25 mouse cellular contexts compared by ENCODE assay signal in the genomic region with DNA sequence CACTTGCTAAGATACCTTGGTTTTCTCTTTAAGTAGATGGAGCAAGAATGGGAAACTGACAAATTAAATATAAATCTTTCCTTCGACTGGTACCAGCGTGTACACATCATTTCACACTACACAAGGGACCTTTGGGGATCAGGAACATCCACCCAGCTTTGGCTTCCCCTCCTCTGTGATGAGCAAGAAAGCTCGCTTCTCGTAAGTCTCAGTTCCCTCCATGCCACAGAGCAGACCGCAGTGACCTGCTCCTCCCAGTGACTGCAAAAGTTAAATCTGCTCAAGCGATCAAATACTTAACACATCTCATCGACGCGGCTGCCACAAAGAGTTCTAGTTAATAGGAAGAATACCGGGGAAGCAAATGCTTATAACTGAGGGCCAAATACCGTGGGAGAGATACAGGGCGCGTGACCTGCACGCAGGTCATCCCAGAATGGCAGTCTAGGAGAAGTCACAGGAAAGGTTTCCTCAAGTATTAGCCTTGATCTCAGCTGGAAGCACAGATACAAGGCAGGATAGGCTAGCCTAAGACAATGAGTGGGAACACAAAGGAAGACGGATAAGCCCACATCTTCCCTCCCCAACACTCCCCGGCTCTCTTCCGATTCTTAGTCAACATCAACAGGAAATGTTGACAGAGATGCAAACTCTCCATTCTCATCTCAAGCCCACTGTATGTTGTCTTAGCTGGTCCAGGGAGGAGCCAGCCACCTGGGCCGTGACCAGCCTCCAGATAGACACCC. TPM values are rescaled to one million over a fixed set of nuclear protein-coding genes. Genes with fewer than 3 reads are reported as not detected.
DNase-seq lines count a peak whose midpoint lies in the region; ATAC-seq and TF ChIP-seq lines count a peak whose summit lies in the region.
"Had no signal": no experiment of that assay in that cellular context is flagged by ENCODE, and none has a peak within 500 bp of the region (broad histone marks: within the 10 kb centered on the region; RNA-seq: fewer than 3 reads in every experiment).

No protein-coding gene starts in this region.

- no peak for TF ChIP-seq EP300 in lung, postnatal 0 days (IDR thresholded peaks at IDR 0.05)

- no peak overlapping the region for H3K4me3 ChIP-seq in kidney, embryonic 16.5 days (ENCODE audit: low read length)
- no peak overlapping the region for H3K4me3 ChIP-seq in lung, postnatal 0 days (ENCODE audit: low read depth, low read length)
- H3K4me3 ChIP-seq in midbrain, postnatal 0 days (ENCODE audit: low read depth, low read length) = no peak overlapping the region
- H3K4me3 ChIP-seq: embryonic facial prominence, embryonic 10.5 days; heart, embryonic 13.5 days; hindbrain, embryonic 12.5 days; left cerebral cortex, adult 2 months; limb, embryonic 15.5 days; midbrain, embryonic 12.5 days; neural tube, embryonic 13.5 days had no signal

- no peak overlapping the region for H3K9ac ChIP-seq in kidney, embryonic 16.5 days (replicated peaks; ENCODE audit: low read length)
- H3K9ac ChIP-seq in lung, postnatal 0 days (replicated peaks; ENCODE audit: low read depth) = no peak overlapping the region
- H3K9ac ChIP-seq in midbrain, postnatal 0 days (replicated peaks; ENCODE audit: low read length, poor library complexity, severe bottlenecking) = no peak overlapping the region
- H3K9ac ChIP-seq: forebrain, postnatal 0 days; heart, embryonic 13.5 days; hindbrain, embryonic 12.5 days; limb, embryonic 15.5 days; lung, embryonic 14.5 days; midbrain, embryonic 12.5 days; neural tube, embryonic 13.5 days had no signal

- no peak for DNase-seq in kidney, postnatal 25 days
- peak; percentile 10 for DNase-seq in lung, postnatal 0 days (ENCODE audit: low spot score)
- no peak for DNase-seq in lung, postnatal 25 days (ENCODE audit: low spot score)
- DNase-seq in midbrain, postnatal 0 days (ENCODE audit: low spot score) = no peak
- no peak for DNase-seq in natural killer cell, adult 2 months (ENCODE audit: low spot score in 2 of 2)
- DNase-seq: adrenal gland, postnatal 36 days; cerebellum, adult 11-12 months; cerebellum, postnatal 10 days; forebrain, postnatal 0 days; gastrocnemius, postnatal 14 days; heart, adult 18-20 months; heart, postnatal 14 days; kidney, adult 11 months; kidney, postnatal 14 days; lung, embryonic 14.5 days; thymus, postnatal 14 days had no signal

- no peaks in the 10 kb centered on the region for H3K9me3 ChIP-seq in kidney, embryonic 16.5 days (ENCODE audit: low read length)
- H3K9me3 ChIP-seq in lung, postnatal 0 days (ENCODE audit: low read length) = no peaks in the 10 kb centered on the region
- H3K9me3 ChIP-seq in midbrain, postnatal 0 days (ENCODE audit: low read length) = no peaks in the 10 kb centered on the region
- H3K9me3 ChIP-seq: heart, embryonic 13.5 days; hindbrain, embryonic 12.5 days; limb, embryonic 15.5 days; midbrain, embryonic 12.5 days; neural tube, embryonic 13.5 days had no signal

- 76% methylated on average over 18 of the region's 18 CpGs for WGBS in kidney, embryonic 16.5 days
- 62% methylated on average over 18 of the region's 18 CpGs for WGBS in lung, postnatal 0 days
- WGBS in midbrain, postnatal 0 days = 60% methylated on average over 18 of the region's 18 CpGs

- H3K36me3 ChIP-seq in kidney, embryonic 16.5 days (ENCODE audit: insufficient read depth, low read length) = no peaks in the 10 kb centered on the region
- H3K36me3 ChIP-seq in lung, postnatal 0 days (ENCODE audit: insufficient read depth, low read length) = no peaks in the 10 kb centered on the region
- H3K36me3 ChIP-seq in midbrain, postnatal 0 days (ENCODE audit: insufficient read depth, low read length) = no peaks in the 10 kb centered on the region
- H3K36me3 ChIP-seq: heart, embryonic 13.5 days; hindbrain, embryonic 12.5 days; limb, embryonic 15.5 days; midbrain, embryonic 12.5 days; neural tube, embryonic 13.5 days had no signal

- H3K27me3 ChIP-seq in kidney, embryonic 16.5 days (ENCODE audit: insufficient read depth, low read length) = no peaks in the 10 kb centered on the region
- no peaks in the 10 kb centered on the region for H3K27me3 ChIP-seq in lung, postnatal 0 days (replicated peaks; ENCODE audit: insufficient read depth, low read length)
- no peaks in the 10 kb centered on the region for H3K27me3 ChIP-seq in midbrain, postnatal 0 days (ENCODE audit: insufficient read depth, low read length)
- H3K27me3 ChIP-seq: heart, embryonic 13.5 days; hindbrain, embryonic 12.5 days; limb, embryonic 15.5 days; midbrain, embryonic 12.5 days; neural tube, embryonic 13.5 days had no signal

- no peak for TF ChIP-seq CTCF in lung, postnatal 0 days (IDR thresholded peaks at IDR 0.05)
- no peak for TF ChIP-seq CTCF in midbrain, postnatal 0 days (IDR thresholded peaks at IDR 0.05)

- H3K4me2 ChIP-seq in kidney, embryonic 16.5 days (replicated peaks; ENCODE audit: low read depth, low read length) = no peak overlapping the region
- no peak overlapping the region for H3K4me2 ChIP-seq in lung, postnatal 0 days (replicated peaks; ENCODE audit: low read depth, low read length)
- no peak overlapping the region for H3K4me2 ChIP-seq in midbrain, postnatal 0 days (ENCODE audit: low read depth, low read length, poor library complexity, severe bottlenecking)
- H3K4me2 ChIP-seq: heart, embryonic 13.5 days; hindbrain, embryonic 12.5 days; limb, embryonic 15.5 days; lung, embryonic 14.5 days; midbrain, embryonic 12.5 days; neural tube, embryonic 13.5 days had no signal

- ATAC-seq in kidney, embryonic 16.5 days (ENCODE audit: low FRiP score, low TSS enrichment) = no peak
- peak; percentile 65 for ATAC-seq in lung, postnatal 0 days
- 0 out of 2 replicates have a peak, but pooled peaks have one; percentile 18 for ATAC-seq in granulocyte monocyte progenitor cell, adult 5-6 weeks (replicated peaks; ENCODE audit: poor library complexity, severe bottlenecking)
- no peak for ATAC-seq in midbrain, postnatal 0 days (ENCODE audit: low FRiP score)
- ATAC-seq: forebrain, postnatal 0 days had no signal

- peaks cover 10% of the 10 kb centered on the region; the same call in 1 of the 2 replicates for H3K4me1 ChIP-seq in kidney, embryonic 16.5 days (ENCODE audit: insufficient read depth, low read length)
- H3K4me1 ChIP-seq in lung, postnatal 0 days (ENCODE audit: insufficient read depth, low read depth, low read length) = no peaks in the 10 kb centered on the region
- no peaks in the 10 kb centered on the region for H3K4me1 ChIP-seq in midbrain, postnatal 0 days (ENCODE audit: insufficient read depth, low read length)
- H3K4me1 ChIP-seq: midbrain, embryonic 12.5 days; neural tube, embryonic 13.5 days had no signal

- 0 out of 2 replicates have a peak overlapping the region, but pooled peaks have one; percentile 5 for H3K27ac ChIP-seq in kidney, embryonic 16.5 days (ENCODE audit: low read length)
- no peak overlapping the region for H3K27ac ChIP-seq in lung, postnatal 0 days (ENCODE audit: low read length)
- no peak overlapping the region for H3K27ac ChIP-seq in midbrain, postnatal 0 days (ENCODE audit: low read depth, low read length)
- H3K27ac ChIP-seq: embryonic facial prominence, embryonic 10.5 days; heart, embryonic 13.5 days; hindbrain, embryonic 12.5 days; left cerebral cortex, adult 2 months; limb, embryonic 15.5 days; midbrain, embryonic 12.5 days; neural tube, embryonic 13.5 days had no signal

RNA-seq across cellular contexts. Expression of a gene that starts 9.6 kb away (rescaled TPM):
- 27.2 and 28.1 TPM in 2 replicates for polyA plus RNA-seq in kidney, embryonic 16.5 days (2015; fragmentation: Nextera tagmentation; extraction: Ambion mirVana)
- polyA plus RNA-seq in lung, postnatal 0 days (2015; fragmentation: Nextera tagmentation; extraction: Ambion mirVana) = 27.0 and 29.0 TPM in 2 replicates
- 7.3 and 16.2 TPM in 2 replicates for total RNA-seq in granulocyte monocyte progenitor cell, adult 5-6 weeks (2014; fragmentation: Nextera tagmentation)
- total RNA-seq in granulocyte monocyte progenitor cell, adult 5-6 weeks (2017) = 9.3 and 12.1 TPM in 2 replicates
- 3.1 and 5.2 TPM in 2 replicates for total RNA-seq in midbrain, postnatal 0 days (2014; rRNA removed)
- 7.0 and 7.3 TPM in 2 replicates for polyA plus RNA-seq in midbrain, postnatal 0 days (2015; fragmentation: Nextera tagmentation; extraction: Ambion mirVana)

Comparison
In these comparisons a context has a peak if more than half of its experiments do, and no peak if none do; other contexts are left out.
1. ATAC-seq: peak in lung, postnatal 0 days (single experiment) and granulocyte monocyte progenitor cell, adult 5-6 weeks (single experiment); none in kidney, embryonic 16.5 days (single experiment) and midbrain, postnatal 0 days (single experiment).